Mouse (Mus musculus): Measurements from ENCODE around the gene Clec14a. TPM values are rescaled to one million over a fixed set of nuclear protein-coding genes. Genes with fewer than 3 reads are reported as not detected.
"Not testable (repeated sequence)": the region's sequence is repeated elsewhere in the genome, so short reads cannot be mapped to it uniquely, and the experiment has no call there.

Gene Clec14a
- 47.9 and 48.7 TPM in 2 replicates for polyA plus RNA-seq (2015; fragmentation: Nextera tagmentation; extraction: Ambion mirVana)

- Histone ChIP-seq H3K9ac (ENCODE audit: low read length) (peak within 1 kb of the TSS; percentile 58), H3K9me3 (ENCODE audit: control insufficient read depth, low read length) (no peaks in the 10 kb centered on the region), H3K27me3 (ENCODE audit: control insufficient read depth, insufficient read depth, low read depth, low read length) (no peaks in the 10 kb centered on the region), H3K4me1 (replicated peaks; ENCODE audit: control insufficient read depth, insufficient read depth, low read length) (peaks cover 4% of the 10 kb centered on the region; the same call in 1 of the 2 replicates), H3K36me3 (ENCODE audit: control insufficient read depth, insufficient read depth, low read length) (no peaks in the 10 kb centered on the region), H3K4me2 (ENCODE audit: low read depth, low read length) (peak within 1 kb of the TSS; percentile 51), H3K4me3 (ENCODE audit: low read length) (peak within 1 kb of the TSS; percentile 45), H3K27ac (ENCODE audit: low read length) (peak within 1 kb of the TSS; percentile 80)
- peak; percentile 93 for ATAC-seq (ENCODE audit: low read depth)
- 5% methylated on average over 32 of the region's 32 CpGs for WGBS
These were observed at the start of gene Clec14a for GRCm38 (mm10) chr12:58268563-58269501. TSS of gene Clec14a (minus strand) at chr12:58269290.

GRCm38 (mm10) chr12:58307835-58308234 lies 38.7 kb upstream of the Clec14a start:
- no peak for ATAC-seq (ENCODE audit: low read depth)
- no peaks in the 10 kb centered on the region for H3K27me3 ChIP-seq (ENCODE audit: control insufficient read depth, insufficient read depth, low read depth, low read length)
- H3K4me3 ChIP-seq (ENCODE audit: low read length): no peak overlapping the region
- no peaks in the 10 kb centered on the region for H3K9me3 ChIP-seq (ENCODE audit: control insufficient read depth, low read length)
- no peaks in the 10 kb centered on the region for H3K4me1 ChIP-seq (replicated peaks; ENCODE audit: control insufficient read depth, insufficient read depth, low read length)
- 45% methylated on average over 2 of the region's 2 CpGs for WGBS
- no peak overlapping the region for H3K9ac ChIP-seq (ENCODE audit: low read length)
- no peak overlapping the region for H3K4me2 ChIP-seq (ENCODE audit: low read depth, low read length)
- H3K36me3 ChIP-seq (ENCODE audit: control insufficient read depth, insufficient read depth, low read length): no peaks in the 10 kb centered on the region
- no peak overlapping the region for H3K27ac ChIP-seq (ENCODE audit: low read length)

GRCm38 (mm10) chr12:58306402-58306801 lies 37.3 kb upstream of the Clec14a start:
- WGBS: 58% methylated on average over 8 of the region's 8 CpGs
- not testable (repeated sequence) for H3K4me3 ChIP-seq (ENCODE audit: low read length); ATAC-seq (ENCODE audit: low read depth); H3K27me3 ChIP-seq (ENCODE audit: control insufficient read depth, insufficient read depth, low read depth, low read length); H3K36me3 ChIP-seq (ENCODE audit: control insufficient read depth, insufficient read depth, low read length); H3K9ac ChIP-seq (ENCODE audit: low read length); H3K27ac ChIP-seq (ENCODE audit: low read length); H3K4me1 ChIP-seq (replicated peaks; ENCODE audit: control insufficient read depth, insufficient read depth, low read length); H3K4me2 ChIP-seq (ENCODE audit: low read depth, low read length); H3K9me3 ChIP-seq (ENCODE audit: control insufficient read depth, low read length)

GRCm38 (mm10) chr12:58305567-58305966 lies 36.5 kb upstream of the Clec14a start:
- no peaks in the 10 kb centered on the region for H3K9me3 ChIP-seq (ENCODE audit: control insufficient read depth, low read length)
- no peak overlapping the region for H3K4me3 ChIP-seq (ENCODE audit: low read length)
- no peak overlapping the region for H3K27ac ChIP-seq (ENCODE audit: low read length)
- H3K9ac ChIP-seq (ENCODE audit: low read length): no peak overlapping the region
- 22% methylated on average over 2 of the region's 2 CpGs for WGBS
- no peak overlapping the region for H3K4me2 ChIP-seq (ENCODE audit: low read depth, low read length)
- ATAC-seq (ENCODE audit: low read depth): no peak
- no peaks in the 10 kb centered on the region for H3K36me3 ChIP-seq (ENCODE audit: control insufficient read depth, insufficient read depth, low read length)
- H3K4me1 ChIP-seq (replicated peaks; ENCODE audit: control insufficient read depth, insufficient read depth, low read length): no peaks in the 10 kb centered on the region
- H3K27me3 ChIP-seq (ENCODE audit: control insufficient read depth, insufficient read depth, low read depth, low read length): no peaks in the 10 kb centered on the region

GRCm38 (mm10) chr12:58296980-58297379 lies 27.9 kb upstream of the Clec14a start:
- ATAC-seq (ENCODE audit: low read depth): peak; percentile 49; the same call in 1 of the 2 replicates

GRCm38 (mm10) chr12:58285912-58286311 lies 16.8 kb upstream of the Clec14a start:
- H3K27me3 ChIP-seq (ENCODE audit: control insufficient read depth, insufficient read depth, low read depth, low read length): no peaks in the 10 kb centered on the region
- no peak overlapping the region for H3K4me2 ChIP-seq (ENCODE audit: low read depth, low read length)
- no peaks in the 10 kb centered on the region for H3K9me3 ChIP-seq (ENCODE audit: control insufficient read depth, low read length)
- H3K36me3 ChIP-seq (ENCODE audit: control insufficient read depth, insufficient read depth, low read length): no peaks in the 10 kb centered on the region
- no peak overlapping the region for H3K4me3 ChIP-seq (ENCODE audit: low read length)
- no peak for ATAC-seq (ENCODE audit: low read depth)
- 61% methylated on average over 3 of the region's 3 CpGs for WGBS
- no peaks in the 10 kb centered on the region for H3K4me1 ChIP-seq (replicated peaks; ENCODE audit: control insufficient read depth, insufficient read depth, low read length)
- no peak overlapping the region for H3K27ac ChIP-seq (ENCODE audit: low read length)
- no peak overlapping the region for H3K9ac ChIP-seq (ENCODE audit: low read length)

More at GRCm38 (mm10) chr12:58296980-58297379, 27.9 kb upstream of the Clec14a start:
- Histone ChIP-seq H3K36me3 (ENCODE audit: control insufficient read depth, insufficient read depth, low read length) (no peaks in the 10 kb centered on the region), H3K9ac (ENCODE audit: low read length) (no peak overlapping the region), H3K9me3 (ENCODE audit: control insufficient read depth, low read length) (no peaks in the 10 kb centered on the region), H3K4me2 (ENCODE audit: low read depth, low read length) (no peak overlapping the region), H3K27me3 (ENCODE audit: control insufficient read depth, insufficient read depth, low read depth, low read length) (no peaks in the 10 kb centered on the region), H3K4me1 (replicated peaks; ENCODE audit: control insufficient read depth, insufficient read depth, low read length) (no peaks in the 10 kb centered on the region), H3K4me3 (ENCODE audit: low read length) (no peak overlapping the region), H3K27ac (ENCODE audit: low read length) (peak overlapping the region; percentile 71)
- 52% methylated on average over 6 of the region's 6 CpGs for WGBS

- Histone ChIP-seq H3K9ac (ENCODE audit: low read length) (no peak overlapping the region), H3K27me3 (ENCODE audit: control insufficient read depth, insufficient read depth, low read depth, low read length) (no peaks in the 10 kb centered on the region), H3K36me3 (ENCODE audit: control insufficient read depth, insufficient read depth, low read length) (no peaks in the 10 kb centered on the region), H3K4me1 (replicated peaks; ENCODE audit: control insufficient read depth, insufficient read depth, low read length) (peaks cover 4% of the 10 kb centered on the region; the same call in 1 of the 2 replicates), H3K4me2 (ENCODE audit: low read depth, low read length) (no peak overlapping the region), H3K4me3 (ENCODE audit: low read length) (no peak overlapping the region), H3K9me3 (ENCODE audit: control insufficient read depth, low read length) (no peaks in the 10 kb centered on the region), H3K27ac (ENCODE audit: low read length) (no peak overlapping the region)
- no peak for ATAC-seq (ENCODE audit: low read depth)
- 54% methylated on average over 6 of the region's 6 CpGs for WGBS
These were observed 1.4 kb upstream of the Clec14a start for GRCm38 (mm10) chr12:58270520-58270919.

GRCm38 (mm10) chr12:58269505-58269904 lies 415 bp upstream of the Clec14a start:
- H3K4me1 ChIP-seq (replicated peaks; ENCODE audit: control insufficient read depth, insufficient read depth, low read length): peaks cover 4% of the 10 kb centered on the region; the same call in 1 of the 2 replicates
- no peaks in the 10 kb centered on the region for H3K27me3 ChIP-seq (ENCODE audit: control insufficient read depth, insufficient read depth, low read depth, low read length)
- WGBS: 55% methylated on average over 4 of the region's 4 CpGs
- H3K4me2 ChIP-seq (ENCODE audit: low read depth, low read length): no peak overlapping the region; the same call in 1 of the 2 replicates
- ATAC-seq (ENCODE audit: low read depth): no peak
- peak overlapping the region; percentile 80 for H3K27ac ChIP-seq (ENCODE audit: low read length)
- H3K36me3 ChIP-seq (ENCODE audit: control insufficient read depth, insufficient read depth, low read length): no peaks in the 10 kb centered on the region
- no peaks in the 10 kb centered on the region for H3K9me3 ChIP-seq (ENCODE audit: control insufficient read depth, low read length)
- no peak overlapping the region for H3K4me3 ChIP-seq (ENCODE audit: low read length)
- H3K9ac ChIP-seq (ENCODE audit: low read length): no peak overlapping the region

GRCm38 (mm10) chr12:58268186-58268562 lies 916 bp downstream of the Clec14a start:
- H3K9ac ChIP-seq (ENCODE audit: low read length): peak overlapping the region; percentile 58
- no peaks in the 10 kb centered on the region for H3K27me3 ChIP-seq (ENCODE audit: control insufficient read depth, insufficient read depth, low read depth, low read length)
- peak overlapping the region; percentile 51 for H3K4me2 ChIP-seq (ENCODE audit: low read depth, low read length)
- peaks cover 4% of the 10 kb centered on the region; the same call in 1 of the 2 replicates for H3K4me1 ChIP-seq (replicated peaks; ENCODE audit: control insufficient read depth, insufficient read depth, low read length)
- H3K4me3 ChIP-seq (ENCODE audit: low read length): peak overlapping the region; percentile 45
- peak; percentile 26 for ATAC-seq (ENCODE audit: low read depth)
- H3K36me3 ChIP-seq (ENCODE audit: control insufficient read depth, insufficient read depth, low read length): no peaks in the 10 kb centered on the region
- no peaks in the 10 kb centered on the region for H3K9me3 ChIP-seq (ENCODE audit: control insufficient read depth, low read length)
- 2% methylated on average over 15 of the region's 15 CpGs for WGBS
- peak overlapping the region; percentile 80 for H3K27ac ChIP-seq (ENCODE audit: low read length)

Measured in lung, embryonic 16.5 days (tissue).